Mouse (Mus musculus) brain, embryonic 14.5 days (tissue): ENCODE results near the gene Nsmce1. TPM values are rescaled to one million over a fixed set of nuclear protein-coding genes. Genes with fewer than 3 reads are reported as not detected.

Source experiments
- DNase-seq: peaks from one replicate; pipeline ENCODE4 v3.0.0-alpha.2; 2011; ENCODE audit warnings: low read depth
- CTCF ChIP-seq: fragments of 200-500 bp; IDR thresholded peaks from 2 replicates; pipeline ENCODE4 v1.5.1; 2012; ENCODE audit warnings: inconsistent platforms, mild to moderate bottlenecking, moderate library complexity, borderline replicate concordance; ENCODE audit not compliant: insufficient read depth, insufficient read length; ENCODE audit errors: extremely low read depth
- POLR2A ChIP-seq: fragments of 200-500 bp; IDR thresholded peaks from 2 replicates; pipeline ENCODE4 v1.6.1; 2012; ENCODE audit warnings: mild to moderate bottlenecking, inconsistent platforms, borderline replicate concordance; ENCODE audit not compliant: poor library complexity, insufficient read depth, insufficient read length, severe bottlenecking; ENCODE audit errors: extremely low read depth
- polyA plus RNA-seq: library from polyadenylated mRNA; depleted of rRNA; stranded (reverse); fragments of >200 nt; gene quantifications from 2 replicates; pipeline ENCODE4 v1.2.3, GENCODE M21; 2012; rRNA removed

Nsmce1 gene
- polyA plus RNA-seq, 1 experiment = 61.6 TPM

- peak; percentile 52 for DNase-seq
Observed at GRCm38 (mm10) chr7:125427492-125428090, 63.8 kb downstream of the Nsmce1 start.

GRCm38 (mm10) chr7:125423056-125423455, 68.3 kb downstream of the Nsmce1 start:
- TF ChIP-seq CTCF (no peak), POLR2A (no peak)
- DNase-seq = no peak

More at GRCm38 (mm10) chr7:125427492-125428090, 63.8 kb downstream of the Nsmce1 start:
- TF ChIP-seq CTCF = no peak

GRCm38 (mm10) chr7:125421911-125422310, 69.5 kb downstream of the Nsmce1 start:
- TF ChIP-seq POLR2A = no peak
- no peak for TF ChIP-seq CTCF
- DNase-seq = no peak

DNA sequence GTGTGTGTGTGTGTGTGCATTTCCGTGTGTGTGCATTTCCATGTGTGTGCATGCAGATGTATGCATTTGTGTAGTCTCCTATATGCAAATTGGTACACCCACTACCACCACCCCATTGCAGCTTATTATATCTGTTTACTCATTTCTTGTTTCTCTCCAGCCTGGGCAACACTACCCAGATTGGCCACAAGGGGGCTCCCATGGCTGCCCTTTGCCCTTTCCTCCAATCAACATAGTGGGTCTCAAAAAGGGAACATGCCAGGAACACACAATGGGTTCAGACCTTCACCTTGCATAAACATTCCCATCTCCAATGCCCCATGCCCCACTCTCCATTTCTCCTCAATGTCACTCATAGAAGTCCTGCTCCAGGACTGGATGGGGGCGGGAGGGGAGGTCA, 71.2 kb downstream of the Nsmce1 start:
- TF ChIP-seq POLR2A = no peak
- peak; percentile 61; the same call in 1 of the 2 replicates for TF ChIP-seq CTCF
- DNase-seq = no peak

- DNase-seq = no peak
- no peak for TF ChIP-seq CTCF
- TF ChIP-seq POLR2A = no peak
Observed at GRCm38 (mm10) chr7:125418413-125418812, 73.0 kb downstream of the Nsmce1 start.

Other genes with a start within 250 kb of the Nsmce1 start
- 6.3 and 8.1 TPM in 2 replicates for gene Kdm8, start 46.9 kb downstream of the Nsmce1 start, polyA plus RNA-seq
- 4.2 and 6.3 TPM in 2 replicates for gene Il4ra, start 60.5 kb upstream of the Nsmce1 start, polyA plus RNA-seq
- 0.53 and 0.64 TPM in 2 replicates for gene Il21r, start 111.8 kb upstream of the Nsmce1 start, polyA plus RNA-seq
- 53.6 and 67.0 TPM in 2 replicates for gene Gtf3c1, start 216.2 kb upstream of the Nsmce1 start, polyA plus RNA-seq
- gene D430042O09Rik, start 216.3 kb upstream of the Nsmce1 start, polyA plus RNA-seq = 17.3 and 18.4 TPM in 2 replicates